ENCODE assay signal across 13 mouse cellular contexts in the genomic region with DNA sequence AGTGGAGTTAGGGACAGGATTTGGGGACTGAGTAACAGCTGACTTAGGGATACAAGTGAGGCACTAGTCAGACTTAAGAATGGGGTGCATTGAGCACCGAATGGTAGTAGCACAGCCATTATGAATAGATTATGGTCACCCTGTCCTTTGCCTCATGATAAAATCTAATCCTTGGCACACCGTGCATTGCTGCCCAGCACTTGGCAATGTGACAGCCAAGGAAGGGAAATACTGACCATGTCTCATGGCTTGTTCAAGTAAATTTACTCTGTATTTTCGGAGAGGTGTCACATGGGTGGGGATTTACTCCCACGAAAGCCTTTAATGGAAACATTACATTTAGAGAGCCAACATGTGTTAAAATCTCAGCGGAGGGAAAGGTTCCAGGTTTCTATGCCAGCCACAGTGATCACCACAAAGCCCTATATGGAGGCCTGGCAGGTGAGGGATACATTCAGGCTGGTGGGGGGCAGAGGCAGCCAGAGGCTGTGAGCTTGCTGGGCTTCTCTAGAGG.
DNase-seq lines count a peak whose midpoint lies in the region; ATAC-seq and TF ChIP-seq lines count a peak whose summit lies in the region.
"Had no signal": no experiment of that assay in that cellular context is flagged by ENCODE, and none has a peak within 500 bp of the region (broad histone marks: within the 10 kb centered on the region; RNA-seq: fewer than 3 reads in every experiment).

No protein-coding gene starts in this region.

- peaks cover 76% of the 10 kb centered on the region for H3K4me1 ChIP-seq in intestine, embryonic 15.5 days (replicated peaks)
- H3K4me1 ChIP-seq in intestine, postnatal 0 days (replicated peaks; ENCODE audit: control insufficient read depth, insufficient read depth, low read length) = peaks cover 39% of the 10 kb centered on the region
- peaks cover 39% of the 10 kb centered on the region for H3K4me1 ChIP-seq in stomach, postnatal 0 days (replicated peaks; ENCODE audit: control insufficient read depth, insufficient read depth)

- no peaks in the 10 kb centered on the region for H3K9me3 ChIP-seq in intestine, embryonic 15.5 days
- H3K9me3 ChIP-seq in intestine, postnatal 0 days (ENCODE audit: control insufficient read depth) = no peaks in the 10 kb centered on the region
- no peaks in the 10 kb centered on the region for H3K9me3 ChIP-seq in stomach, postnatal 0 days (ENCODE audit: control insufficient read depth, low read length)
- H3K9me3 ChIP-seq: hindbrain, embryonic 15.5 days had no signal

- no peak overlapping the region for H3K9ac ChIP-seq in intestine, embryonic 15.5 days
- no peak overlapping the region for H3K9ac ChIP-seq in intestine, postnatal 0 days (ENCODE audit: low read depth, low read length)
- no peak overlapping the region for H3K9ac ChIP-seq in stomach, postnatal 0 days (ENCODE audit: low read length)
- H3K9ac ChIP-seq: hindbrain, embryonic 15.5 days; lung, embryonic 14.5 days had no signal

- TF ChIP-seq CTCF in gastrocnemius, adult 2 months (IDR thresholded peaks at IDR 0.05) = no peak
- TF ChIP-seq CTCF in intestine, postnatal 0 days (IDR thresholded peaks at IDR 0.05; ENCODE audit: low read depth) = no peak
- TF ChIP-seq CTCF in stomach, postnatal 0 days (IDR thresholded peaks at IDR 0.05; ENCODE audit: low read depth) = no peak

- peak overlapping the region; percentile 16; the same call in 1 of the 2 replicates for H3K27ac ChIP-seq in gastrocnemius, adult 2 months
- 0 out of 2 replicates have a peak overlapping the region, but pooled peaks have one; percentile 14 for H3K27ac ChIP-seq in intestine, embryonic 15.5 days
- no peak overlapping the region for H3K27ac ChIP-seq in intestine, postnatal 0 days (ENCODE audit: low read depth, low read length)
- H3K27ac ChIP-seq in stomach, postnatal 0 days (replicated peaks) = peak overlapping the region; percentile 58
- H3K27ac ChIP-seq: hindbrain, embryonic 15.5 days; kidney, postnatal 0 days had no signal

- TF ChIP-seq EP300 in stomach, postnatal 0 days (optimal IDR thresholded peaks at IDR 0.05) = no peak

- no peak overlapping the region for H3K4me2 ChIP-seq in intestine, embryonic 15.5 days (replicated peaks)
- no peak overlapping the region for H3K4me2 ChIP-seq in intestine, postnatal 0 days (replicated peaks; ENCODE audit: low read depth)
- no peak overlapping the region for H3K4me2 ChIP-seq in stomach, postnatal 0 days (replicated peaks; ENCODE audit: low read depth)
- H3K4me2 ChIP-seq: hindbrain, embryonic 15.5 days; lung, embryonic 14.5 days had no signal

- intact Hi-C loops in gastrocnemius, adult 2 months (cut with DNase I) = no loop called here

- 70% methylated on average over 5 of the region's 5 CpGs for WGBS in intestine, embryonic 15.5 days
- 74% methylated on average over 5 of the region's 5 CpGs for WGBS in intestine, postnatal 0 days
- 54% methylated on average over 5 of the region's 5 CpGs for WGBS in stomach, postnatal 0 days

- no peaks in the 10 kb centered on the region for H3K36me3 ChIP-seq in intestine, embryonic 15.5 days
- no peaks in the 10 kb centered on the region for H3K36me3 ChIP-seq in intestine, postnatal 0 days (ENCODE audit: control insufficient read depth, insufficient read depth)
- no peaks in the 10 kb centered on the region for H3K36me3 ChIP-seq in stomach, postnatal 0 days (ENCODE audit: control insufficient read depth, insufficient read depth, low read length)
- H3K36me3 ChIP-seq: hindbrain, embryonic 15.5 days had no signal

- no peak for ATAC-seq in intestine, embryonic 15.5 days
- ATAC-seq in intestine, postnatal 0 days = no peak
- ATAC-seq in stomach, postnatal 0 days (ENCODE audit: low FRiP score, low TSS enrichment) = no peak
- ATAC-seq: forebrain, embryonic 14.5 days had no signal

- H3K4me3 ChIP-seq in gastrocnemius, adult 2 months = no peak overlapping the region
- H3K4me3 ChIP-seq in intestine, embryonic 15.5 days (replicated peaks) = no peak overlapping the region
- no peak overlapping the region for H3K4me3 ChIP-seq in intestine, postnatal 0 days (ENCODE audit: low read depth, low read length)
- no peak overlapping the region for H3K4me3 ChIP-seq in stomach, postnatal 0 days (ENCODE audit: low read depth, low read length)
- H3K4me3 ChIP-seq: hindbrain, embryonic 15.5 days had no signal

- DNase-seq in gastrocnemius, adult 2 months = no peak
- no peak for DNase-seq in gastrocnemius, postnatal 10 days
- peak; percentile 66 for DNase-seq in urinary bladder, postnatal 14 days (ENCODE audit: low spot score)
- DNase-seq in urinary bladder, postnatal 36 days (ENCODE audit: low spot score in 2 of 2) = no peak
- no peak for DNase-seq in stomach, postnatal 0 days (ENCODE audit: low spot score)
- DNase-seq in c-Kit-positive CD71-positive TER-119-positive erythroid progenitor cells, embryonic 14.5 days (ENCODE audit: low spot score) = no peak
- DNase-seq: adrenal gland, postnatal 10 days; lung, embryonic 14.5 days had no signal

- H3K27me3 ChIP-seq in intestine, embryonic 15.5 days (replicated peaks) = no peaks in the 10 kb centered on the region
- H3K27me3 ChIP-seq in intestine, postnatal 0 days (replicated peaks; ENCODE audit: control insufficient read depth, insufficient read depth, low read length) = no peaks in the 10 kb centered on the region
- H3K27me3 ChIP-seq in stomach, postnatal 0 days (ENCODE audit: control insufficient read depth, insufficient read depth, low read length) = no peaks in the 10 kb centered on the region
- H3K27me3 ChIP-seq: hindbrain, embryonic 15.5 days had no signal
